Mouse (Mus musculus) hindbrain, embryonic 14.5 days (tissue): ENCODE results near the gene 1600012H06Rik. TPM values are rescaled to one million over a fixed set of nuclear protein-coding genes. Genes with fewer than 3 reads are reported as not detected.
"Not testable (repeated sequence)": the region's sequence is repeated elsewhere in the genome, so short reads cannot be mapped to it uniquely, and the experiment has no call there.

Source experiments
- ATAC-seq: fragments of 200-750 bp; cut with Nextera tagmentation; 2 replicates; pipeline ENCODE4 v1.8.0; 2017; ENCODE audit warnings: moderate number of reproducible peaks, mild to moderate bottlenecking, moderate TSS enrichment, moderate library complexity; ENCODE audit not compliant: low FRiP score
- DNase-seq: peaks from one replicate; pipeline ENCODE4 v3.0.0-alpha.2; 2015; ENCODE audit warnings: low spot score
- H3K27ac ChIP-seq: fragments of 300-500 bp; sonication (generic); 2 replicates; pipeline ENCODE4 v1.5.1; 2014; ENCODE audit warnings: mild to moderate bottlenecking, moderate library complexity
- H3K27me3 ChIP-seq: fragments of 300-500 bp; sonication (generic); 2 replicates; pipeline ENCODE4 v1.6.1; 2014; ENCODE audit warnings: mild to moderate bottlenecking, low read length, mixed read lengths; ENCODE audit not compliant: control insufficient read depth, insufficient read depth
- H3K36me3 ChIP-seq: fragments of 300-500 bp; sonication (generic); replicated peaks from 2 replicates; pipeline ENCODE4 v1.6.1; 2014; ENCODE audit not compliant: control insufficient read depth, insufficient read depth
- H3K4me1 ChIP-seq: fragments of 300-500 bp; sonication (generic); replicated peaks from 2 replicates; pipeline ENCODE4 v1.6.1; 2014; ENCODE audit warnings: antibody characterized with exemption, low read length, mixed read lengths; ENCODE audit not compliant: control insufficient read depth, insufficient read depth
- H3K4me2 ChIP-seq: fragments of 300-500 bp; sonication (generic); replicated peaks from 2 replicates; pipeline ENCODE4 v1.6.1; 2014; ENCODE audit warnings: mild to moderate bottlenecking, moderate library complexity
- H3K4me3 ChIP-seq: fragments of 300-500 bp; sonication (generic); replicated peaks from 2 replicates; pipeline ENCODE4 v1.5.1; 2014; ENCODE audit warnings: mild to moderate bottlenecking, low read length
- H3K9ac ChIP-seq: fragments of 300-500 bp; sonication (generic); 2 replicates; pipeline ENCODE4 v1.6.1; 2014
- H3K9me3 ChIP-seq: fragments of 300-500 bp; sonication (generic); 2 replicates; pipeline ENCODE4 v1.6.1; 2016; ENCODE audit warnings: low read length; ENCODE audit not compliant: control insufficient read depth
- WGBS: fragments of 180-500 bp; shearing (Covaris S2); extraction: QIAGEN DNeasy Blood & Tissue Kit; methylation state at CpG from one replicate; pipeline ENCODE4 v1.1.7; 2014; 5-methylcytosine and 5-hydroxymethylcytosine counted together
- polyA plus RNA-seq: library from polyadenylated mRNA; unstranded; fragments of >200 nt; fragmentation: Nextera tagmentation; extraction: Ambion mirVana; gene quantifications from 2 replicates; pipeline ENCODE4 v1.2.1, GENCODE M21; 2014

Gene 1600012H06Rik
- polyA plus RNA-seq, 1 experiment from 2014 or later = 25.6 TPM

DNA sequence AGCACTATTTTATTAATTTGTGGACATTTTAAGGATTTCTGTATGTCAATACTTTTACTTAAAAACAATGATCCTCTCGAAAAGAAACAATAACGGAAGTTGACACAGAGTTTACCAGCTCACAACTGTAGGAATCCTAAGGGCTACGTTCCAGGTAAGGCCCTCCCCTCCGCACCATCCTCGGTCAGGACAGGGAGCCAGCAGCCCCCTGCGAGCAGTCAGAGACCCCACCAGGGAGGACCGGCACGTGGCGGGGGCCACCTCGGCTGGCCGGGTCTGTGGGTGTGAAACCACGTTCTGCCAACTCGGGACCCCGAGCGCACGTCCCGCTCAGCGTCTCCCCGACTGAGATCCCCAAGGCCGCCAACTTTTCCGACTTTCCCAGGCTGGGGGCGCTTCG, 17.5 kb downstream of the 1600012H06Rik start:
- peak; percentile 8; the same call in 1 of the 2 replicates for ATAC-seq
- H3K4me3 ChIP-seq = peak overlapping the region; percentile 69
- WGBS = 2% methylated on average over 15 of the region's 23 CpGs

DNA sequence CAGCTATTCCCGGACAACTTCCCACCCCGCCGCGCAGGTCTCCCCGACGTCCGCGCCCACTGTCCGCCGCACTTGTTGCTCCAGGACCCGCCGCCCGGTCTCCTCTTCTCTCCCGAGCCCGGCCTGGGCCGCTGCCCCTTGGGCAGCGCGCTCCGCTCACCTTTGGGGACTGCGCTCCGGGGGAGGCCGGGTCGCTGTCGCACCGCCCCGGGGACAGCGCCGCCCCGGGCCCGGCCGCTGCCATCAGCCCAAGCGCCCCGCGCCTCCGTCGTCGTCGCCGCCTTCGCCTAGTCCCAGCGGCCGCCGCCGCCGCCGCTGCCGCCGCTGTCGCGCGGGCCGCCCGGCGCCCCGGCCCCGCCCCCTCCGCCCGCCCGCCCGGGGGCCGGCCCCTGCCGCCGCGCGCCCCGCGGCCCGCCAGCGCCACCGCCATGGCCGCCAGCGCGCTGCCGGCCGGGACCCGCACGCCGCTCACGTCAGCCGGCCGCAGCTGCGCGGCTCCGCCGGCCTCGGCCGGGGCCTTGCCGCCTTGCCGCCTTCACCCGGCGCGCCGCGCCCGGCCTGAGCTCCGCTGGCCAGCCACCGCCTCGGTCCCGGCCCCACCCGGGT, 18.1 kb downstream of the 1600012H06Rik start, which contains the start of gene Phf10:
Phf10 (minus strand) TSS at position 323 of the 606 bp plus-strand sequence.
- H3K27me3 ChIP-seq, DNase-seq, H3K27ac ChIP-seq, H3K9me3 ChIP-seq: not testable (repeated sequence)
- ATAC-seq = peak; percentile 84
- Histone ChIP-seq H3K9ac (peak within 1 kb of the TSS; percentile 73), H3K36me3 (peaks cover 15% of the 10 kb centered on the region; the same call in 1 of the 2 replicates), H3K4me3 (peak within 1 kb of the TSS; percentile 69), H3K4me2 (peak within 1 kb of the TSS; percentile 99), H3K4me1 (peaks cover 12% of the 10 kb centered on the region)
- WGBS = under 1% methylated on average over 48 of the region's 100 CpGs

More for the DNA sequence above, 17.5 kb downstream of the 1600012H06Rik start:
- H3K27me3 ChIP-seq = no peaks in the 10 kb centered on the region
- H3K4me1 ChIP-seq = peaks cover 12% of the 10 kb centered on the region
- DNase-seq = no peak
- H3K4me2 ChIP-seq = peak overlapping the region; percentile 99
- peak overlapping the region; percentile 73 for H3K9ac ChIP-seq
- H3K36me3 ChIP-seq = peaks cover 15% of the 10 kb centered on the region; the same call in 1 of the 2 replicates
- H3K27ac ChIP-seq = no peak overlapping the region
- no peaks in the 10 kb centered on the region for H3K9me3 ChIP-seq

DNA sequence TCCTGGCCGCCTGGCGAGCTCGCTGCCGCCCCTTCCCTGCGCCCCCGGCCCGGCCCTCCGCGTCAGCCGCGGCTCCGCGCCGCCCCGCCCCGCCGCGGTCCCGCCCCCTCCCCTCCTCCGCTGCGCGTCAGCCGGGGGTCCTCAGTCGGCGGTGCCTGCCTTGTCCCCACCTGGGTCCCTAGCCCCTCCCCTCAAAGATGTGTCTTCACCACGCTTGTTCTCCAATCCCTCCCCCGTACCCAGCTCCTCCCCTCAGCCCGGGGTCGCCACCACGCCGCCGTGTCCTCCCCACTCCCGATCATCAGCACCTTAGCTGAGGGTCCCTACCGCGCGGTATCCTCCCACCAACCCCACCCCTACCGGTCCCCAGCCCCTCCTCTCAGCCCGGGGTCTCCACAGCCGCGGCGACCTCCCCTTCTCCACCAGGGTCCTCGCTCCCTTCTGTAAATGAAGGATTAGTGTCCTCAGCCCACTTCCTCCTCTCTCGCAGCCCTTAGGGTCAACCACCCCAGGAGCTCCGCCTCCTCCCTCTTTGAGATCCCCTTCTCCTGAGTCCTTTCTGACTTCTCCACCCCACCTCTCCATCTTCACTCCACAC, 18.7 kb downstream of the 1600012H06Rik start:
- not testable (repeated sequence) for H3K9ac ChIP-seq, H3K9me3 ChIP-seq, DNase-seq, H3K27me3 ChIP-seq, H3K4me3 ChIP-seq, H3K27ac ChIP-seq, H3K4me2 ChIP-seq
- no CpG with 5 or more reads among the region's 44 CpGs for WGBS
- peaks cover 12% of the 10 kb centered on the region for H3K4me1 ChIP-seq
- peaks cover 15% of the 10 kb centered on the region; the same call in 1 of the 2 replicates for H3K36me3 ChIP-seq
- ATAC-seq = peak; percentile 93

DNA sequence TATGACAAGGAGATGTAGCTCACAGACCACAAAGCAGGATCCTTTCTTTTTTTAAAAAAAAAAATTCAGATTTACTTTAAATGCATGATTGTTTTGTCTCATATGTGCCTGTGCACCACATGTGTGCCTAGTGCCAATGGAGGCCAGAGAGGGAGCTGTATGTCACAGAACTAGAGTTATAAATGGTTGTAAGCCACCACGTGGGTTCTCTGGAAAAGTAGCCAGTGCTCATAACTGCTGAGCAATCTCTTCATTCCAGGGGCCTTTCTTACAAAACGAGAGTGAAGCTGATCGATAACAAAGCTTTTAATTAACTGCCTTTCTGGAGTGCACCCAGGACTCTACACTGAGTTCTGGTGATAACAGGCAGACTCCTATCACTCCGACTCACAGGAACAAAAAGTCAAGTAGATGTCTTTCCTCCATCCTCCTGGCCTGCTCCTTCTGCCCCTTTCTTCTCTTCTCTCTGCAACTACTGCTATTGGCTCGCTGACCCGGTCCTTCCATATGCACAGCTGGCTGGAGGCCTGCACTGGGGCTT, 25.5 kb downstream of the 1600012H06Rik start:
- no CpG with 5 or more reads among the region's 6 CpGs for WGBS
- not testable (repeated sequence) for H3K9me3 ChIP-seq, H3K27ac ChIP-seq, DNase-seq, H3K4me2 ChIP-seq, ATAC-seq, H3K4me3 ChIP-seq, H3K9ac ChIP-seq, H3K4me1 ChIP-seq, H3K27me3 ChIP-seq, H3K36me3 ChIP-seq

DNA sequence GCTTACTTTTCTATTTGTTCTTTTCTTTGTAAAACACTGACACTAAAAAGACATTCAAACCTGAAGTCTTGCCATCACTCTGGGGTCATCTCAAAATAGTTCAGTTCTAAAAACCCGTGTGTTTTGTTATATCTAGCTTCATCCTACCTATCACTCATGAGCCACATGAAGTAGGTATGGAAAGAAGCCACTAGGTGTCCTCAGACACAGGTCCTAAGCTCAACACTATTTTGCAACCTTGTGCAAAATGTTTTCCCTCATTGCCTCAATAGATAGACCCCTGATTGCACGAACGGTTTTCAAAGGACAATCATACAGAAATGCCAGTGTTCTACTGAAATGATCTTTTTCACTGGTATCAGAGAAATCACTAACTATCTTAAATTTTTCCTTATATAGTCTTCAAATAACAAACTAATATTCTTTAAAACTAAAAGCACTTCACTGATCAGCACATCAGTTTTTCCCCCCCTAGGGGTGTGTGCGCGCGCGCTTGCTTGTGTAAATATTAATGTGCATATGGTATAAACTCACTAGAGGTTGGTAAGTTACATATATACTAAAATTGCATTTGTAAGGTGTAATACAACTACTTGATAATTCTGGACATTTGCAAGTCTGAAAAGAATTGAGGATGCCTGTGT, 34.9 kb downstream of the 1600012H06Rik start:
- not testable (repeated sequence) for H3K9ac ChIP-seq, H3K36me3 ChIP-seq, H3K9me3 ChIP-seq, H3K27me3 ChIP-seq, H3K4me3 ChIP-seq, H3K27ac ChIP-seq, ATAC-seq, DNase-seq, H3K4me1 ChIP-seq
- peak overlapping the region; percentile 36 for H3K4me2 ChIP-seq
- 1% methylated on average over 4 of the region's 7 CpGs for WGBS

DNA sequence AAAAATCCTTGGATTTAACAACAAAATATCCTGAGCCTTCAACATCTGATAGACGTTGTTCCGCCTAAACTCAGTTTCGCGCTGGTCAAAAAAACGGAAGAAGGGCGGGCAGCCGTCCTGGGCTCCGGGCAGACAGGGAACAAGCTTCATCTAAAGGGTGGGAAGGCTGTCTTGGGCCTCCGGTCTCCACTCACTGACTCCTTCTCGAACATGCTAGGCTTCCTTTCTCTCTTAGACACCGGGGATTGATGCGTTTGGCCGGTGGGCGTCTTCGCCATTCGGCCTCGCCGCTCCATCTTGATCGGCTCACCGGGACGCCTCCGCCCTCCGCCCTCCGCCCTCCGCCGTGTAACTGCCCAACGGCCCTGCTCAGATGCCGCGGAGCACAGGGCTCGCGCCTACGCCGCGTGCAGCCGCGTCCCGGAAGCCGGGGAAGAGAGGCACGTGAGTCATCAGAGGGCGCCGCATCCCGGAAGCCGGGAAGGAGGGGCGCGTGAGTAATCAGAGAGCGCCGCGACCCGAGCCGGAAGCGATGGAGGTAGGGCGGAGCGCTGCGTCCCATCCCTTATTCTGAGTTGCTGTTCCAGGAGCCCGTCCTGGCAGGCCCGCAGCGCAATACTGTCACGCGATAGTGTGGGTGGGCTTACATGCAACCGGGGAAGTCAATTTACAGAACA, 35.5 kb downstream of the 1600012H06Rik start, which contains the start of the genes 9030025P20Rik and Gm3417:
9030025P20Rik (plus strand) TSS at position 107 of the 677 bp plus-strand sequence.
Gm3417 (minus strand) TSS at position 429 of the 677 bp plus-strand sequence.
- H3K9me3 ChIP-seq, DNase-seq, H3K27me3 ChIP-seq, H3K4me1 ChIP-seq, H3K36me3 ChIP-seq, H3K4me3 ChIP-seq, H3K9ac ChIP-seq, H3K27ac ChIP-seq: not testable (repeated sequence)
- peak within 1 kb of the TSS; percentile 36 for H3K4me2 ChIP-seq
- WGBS = no CpG with 5 or more reads among the region's 60 CpGs
- peak; percentile 98 for ATAC-seq

DNA sequence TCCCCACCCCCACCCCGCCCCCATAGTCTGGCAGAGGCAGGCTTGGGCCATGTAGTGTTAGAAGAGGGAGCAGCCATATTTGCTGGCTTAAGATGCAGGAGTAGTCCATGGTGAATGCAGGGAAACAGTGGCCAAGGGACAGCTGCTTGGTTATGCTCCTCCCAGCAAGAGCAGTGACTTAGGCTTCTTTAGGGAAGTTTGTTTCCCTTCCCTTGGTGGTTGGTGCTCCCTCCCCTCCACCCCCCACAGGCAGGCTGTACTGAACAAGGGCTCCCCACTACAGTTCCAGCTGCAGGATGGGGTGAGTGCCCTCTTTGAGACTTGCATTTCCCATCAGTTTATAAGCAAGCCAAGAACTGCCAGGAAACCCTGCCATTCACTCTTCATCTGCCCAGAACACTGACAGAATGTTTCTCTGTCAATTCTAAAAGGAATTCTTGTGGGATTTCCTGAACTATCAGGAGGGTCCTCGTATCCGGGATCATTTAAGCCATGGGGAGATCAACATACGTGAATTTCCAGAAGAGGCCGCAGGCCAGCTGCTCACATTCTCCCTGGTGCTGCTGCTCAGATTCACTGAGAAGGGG, 47.2 kb downstream of the 1600012H06Rik start:
- H3K4me2 ChIP-seq, DNase-seq, H3K9me3 ChIP-seq, H3K4me1 ChIP-seq, H3K9ac ChIP-seq, H3K36me3 ChIP-seq, H3K27me3 ChIP-seq, H3K4me3 ChIP-seq, ATAC-seq, H3K27ac ChIP-seq: not testable (repeated sequence)
- WGBS = 70% methylated on average over 4 of the region's 5 CpGs

DNA sequence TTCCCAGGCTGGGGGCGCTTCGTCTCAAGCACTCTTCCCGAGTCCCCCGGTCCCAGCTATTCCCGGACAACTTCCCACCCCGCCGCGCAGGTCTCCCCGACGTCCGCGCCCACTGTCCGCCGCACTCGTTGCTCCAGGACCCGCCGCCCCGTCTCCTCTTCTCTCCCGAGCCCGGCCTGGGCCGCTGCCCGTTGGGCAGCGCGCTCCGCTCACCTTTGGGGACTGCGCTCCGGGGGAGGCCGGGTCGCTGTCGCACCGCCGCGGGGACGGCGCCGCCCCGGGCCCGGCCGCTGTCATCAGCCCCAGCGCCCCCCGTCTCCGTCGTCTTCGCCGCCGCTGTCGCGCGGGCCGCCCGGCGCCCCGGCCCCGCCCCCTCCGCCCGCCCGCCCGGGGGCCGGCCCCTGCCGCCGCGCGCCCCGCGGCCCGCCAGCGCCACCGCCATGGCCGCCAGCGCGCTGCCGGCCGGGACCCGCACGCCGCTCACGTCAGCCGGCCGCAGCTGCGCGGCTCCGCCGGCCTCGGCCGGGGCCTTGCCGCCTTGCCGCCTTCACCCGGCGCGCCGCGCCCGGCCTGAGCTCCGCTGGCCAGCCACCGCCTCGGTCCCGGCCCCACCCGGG, 49.6 kb downstream of the 1600012H06Rik start:
- not testable (repeated sequence) for H3K9me3 ChIP-seq, H3K36me3 ChIP-seq, DNase-seq, H3K4me1 ChIP-seq, H3K4me2 ChIP-seq, H3K9ac ChIP-seq, H3K4me3 ChIP-seq, H3K27ac ChIP-seq, H3K27me3 ChIP-seq
- peak; percentile 78 for ATAC-seq
- WGBS = no CpG with 5 or more reads among the region's 98 CpGs
